Mouse (Mus musculus) adrenal gland, postnatal 4 days (tissue): Measurements from ENCODE around the gene Wfdc16. TPM values are rescaled to one million over a fixed set of nuclear protein-coding genes. Genes with fewer than 3 reads are reported as not detected.
"Not testable (repeated sequence)": the region's sequence is repeated elsewhere in the genome, so short reads cannot be mapped to it uniquely, and the experiment has no call there.

Experiments
- DNase-seq, 2 experiments: peaks; one replicate each; pipeline ENCODE4 v3.0.0; 2021 to 2022; ENCODE audit warnings: low spot score in 2 of 2, mixed read lengths in 2 of 2
- total RNA-seq, 2 experiments: library from RNA; stranded (reverse); gene quantifications; 2 replicates each; pipeline ENCODE4 v1.2.3; 2021

Wfdc16 gene
- total RNA-seq, 2 experiments from 2014 or later: not detected

DNA sequence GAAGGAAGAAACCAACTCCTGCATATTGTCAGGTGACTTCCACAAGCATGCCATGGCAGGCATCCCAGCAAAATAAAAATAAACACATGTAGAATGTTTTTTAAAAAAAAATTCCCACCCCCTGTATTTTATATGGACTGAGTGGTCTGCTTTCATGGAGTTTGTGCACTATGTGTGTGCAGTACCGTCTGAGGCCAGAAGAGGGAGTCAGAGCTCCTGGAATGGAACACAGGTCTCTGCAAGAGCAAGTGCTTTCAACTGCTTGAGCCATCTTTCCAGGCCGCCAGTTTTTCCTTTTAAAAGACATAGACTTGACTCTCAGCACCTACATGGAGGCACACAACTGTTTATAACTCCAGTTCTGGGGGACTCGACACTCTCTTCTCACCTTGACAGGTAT, 35.1 kb downstream of the Wfdc16 start:
- no peak for DNase-seq

DNA sequence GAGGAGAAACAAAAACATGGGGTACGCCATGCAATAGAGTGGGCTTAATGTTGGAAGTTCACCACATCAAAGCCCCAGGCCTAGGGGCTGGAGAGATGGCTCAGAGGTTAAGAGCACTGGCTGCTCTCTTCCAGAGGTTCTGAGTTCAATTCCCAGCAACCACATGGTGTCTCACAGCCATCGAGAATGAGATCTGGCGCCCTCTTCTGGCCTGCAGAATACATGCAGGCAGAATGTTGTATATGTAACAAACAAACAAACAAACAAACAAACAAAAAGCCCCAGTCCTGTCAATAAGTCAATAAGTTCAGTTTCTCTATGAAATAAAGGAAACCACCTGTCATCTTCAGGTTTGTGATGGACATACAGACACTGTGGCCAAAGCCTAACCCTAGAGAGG, 38.4 kb downstream of the Wfdc16 start:
- no peak for DNase-seq

DNA sequence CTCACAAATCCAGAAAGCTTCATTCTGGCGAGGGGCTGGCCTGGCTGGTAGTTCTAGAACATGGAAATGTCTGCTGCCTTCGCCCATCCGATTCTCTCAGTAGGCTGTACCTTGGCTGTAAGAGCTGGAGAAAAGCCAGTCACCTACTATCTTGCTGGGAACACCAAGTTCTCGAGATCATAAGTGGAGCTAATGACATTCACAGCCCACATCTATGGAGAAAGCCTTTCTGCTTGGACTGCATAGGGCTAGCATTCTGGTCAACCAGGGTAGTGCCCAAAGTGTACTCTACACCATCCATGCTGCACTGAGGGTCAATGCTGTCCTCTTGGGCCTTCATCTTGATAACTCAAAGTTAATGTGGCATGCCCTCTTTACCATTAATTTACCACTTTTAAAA, 45.1 kb downstream of the Wfdc16 start, which contains the start of gene Eppin:
Gene Eppin, minus strand, starts transcription at position 101 of the 400 bp plus-strand sequence.
- DNase-seq: no peak

DNA sequence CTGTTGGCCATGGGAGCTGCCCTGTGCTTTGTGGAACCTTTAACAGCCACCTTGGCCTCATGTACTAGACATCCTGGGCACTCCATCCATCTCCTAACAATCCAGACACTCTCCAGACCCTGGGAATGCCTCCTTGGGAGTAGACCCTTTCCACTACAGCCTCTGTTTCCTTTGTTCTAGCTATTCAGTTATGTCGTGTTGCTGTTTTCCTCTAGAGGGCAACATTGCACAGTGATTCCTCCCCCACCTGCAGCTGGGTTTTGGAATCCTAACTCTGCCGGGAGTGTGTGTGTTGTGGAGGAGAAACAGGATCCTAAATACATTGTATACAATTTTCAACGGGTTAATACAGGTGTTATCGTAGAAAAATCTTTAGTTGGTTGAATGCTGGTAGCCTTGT, 46.6 kb downstream of the Wfdc16 start:
- no peak for DNase-seq

DNA sequence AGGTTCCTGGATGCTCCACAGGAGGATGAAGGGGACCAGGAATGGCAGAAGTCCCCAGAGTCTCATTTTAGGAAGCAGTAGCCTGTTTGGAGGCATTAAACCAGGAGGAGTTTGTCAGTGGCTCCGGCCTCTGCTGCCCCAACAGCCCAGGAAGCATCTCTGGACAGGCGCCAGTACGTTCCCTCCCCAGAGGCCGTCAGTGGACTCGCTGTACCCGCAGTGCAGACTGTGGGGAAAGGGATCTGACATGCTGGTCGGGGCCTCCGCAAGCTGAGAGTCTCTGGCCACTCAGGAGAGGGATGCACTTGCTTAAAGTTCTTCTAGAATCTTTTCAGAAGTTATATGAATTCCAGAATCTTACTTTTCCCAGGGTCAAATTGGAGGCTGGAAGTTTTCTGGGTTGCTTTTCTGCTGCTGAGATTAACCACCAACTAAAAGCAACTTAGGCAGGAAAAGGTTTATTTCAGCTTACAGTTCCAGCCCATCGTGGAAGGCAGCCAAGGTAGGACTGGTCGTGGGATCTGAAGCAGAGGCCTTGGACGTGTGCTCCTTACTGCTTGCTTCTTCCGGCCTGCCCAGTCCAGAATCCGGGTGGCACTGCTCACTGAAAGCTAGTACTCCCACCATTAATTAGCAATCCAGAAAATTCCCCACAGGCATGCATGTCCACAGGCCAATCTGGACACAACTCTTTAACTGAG, 53.4 kb downstream of the Wfdc16 start, which contains the start of gene Wfdc6a:
Gene Wfdc6a, minus strand, starts transcription at position 423 of the 701 bp plus-strand sequence.
- not testable (repeated sequence) for DNase-seq

Other genes starting within 250 kb of the Wfdc16 start
- 1 to 10 TPM; 7.8 to 9.0 TPM for gene Slpi, start 249.7 kb downstream of the Wfdc16 start, total RNA-seq
- 10 to 100 TPM in 1 of 2 experiments, under 1 TPM in 1; 0.14 to 14.6 TPM for gene Rbpjl, start 235.7 kb downstream of the Wfdc16 start, total RNA-seq
- gene Matn4, start 233.6 kb downstream of the Wfdc16 start, total RNA-seq: 1 to 10 TPM; 4.7 to 4.9 TPM
- gene Sdc4, start 194.9 kb downstream of the Wfdc16 start, total RNA-seq: 10 to 100 TPM; 75.2 to 93.9 TPM
- gene Sys1, start 181.8 kb downstream of the Wfdc16 start, total RNA-seq: 10 to 100 TPM; 34.7 to 35.0 TPM
- 1 to 10 TPM in 1 of 2 experiments, under 1 TPM in 1; 0.48 to 3.0 TPM for gene Gm20458, start 177.8 kb downstream of the Wfdc16 start, total RNA-seq
- gene Trp53tg5, start 165.1 kb downstream of the Wfdc16 start, total RNA-seq: not detected
- gene Dbndd2, start 152.7 kb downstream of the Wfdc16 start, total RNA-seq: 10 to 100 TPM; 10.9 to 17.1 TPM
- 100 to 1,000 TPM; 133 to 134 TPM for gene Pigt, start 141.3 kb downstream of the Wfdc16 start, total RNA-seq
- 10 to 100 TPM in 1 of 2 experiments, 1 to 10 TPM in 1; 1.9 to 49.1 TPM for gene Wfdc2, start 76.4 kb downstream of the Wfdc16 start, total RNA-seq
- not detected for gene Spint3, start 65.3 kb downstream of the Wfdc16 start, total RNA-seq
- 1 to 10 TPM in 1 of 2 experiments, under 1 TPM in 1; 0.48 to 1.2 TPM for gene Wfdc6a, start 53.3 kb downstream of the Wfdc16 start, total RNA-seq
- gene Eppin, start 45.2 kb downstream of the Wfdc16 start, total RNA-seq: not detected
- not detected for gene Wfdc6b, start 25.3 kb downstream of the Wfdc16 start, total RNA-seq
- gene Wfdc8, start 25.2 kb downstream of the Wfdc16 start, total RNA-seq: under 1 TPM; 0.20 to 0.39 TPM
- gene Wfdc10, start 17.2 kb upstream of the Wfdc16 start, total RNA-seq: under 1 TPM in 1 of 2 experiments, not detected in 1; 0.76 TPM
- gene Wfdc9, start 17.8 kb upstream of the Wfdc16 start, total RNA-seq: not detected
- gene Wfdc11, start 35.3 kb upstream of the Wfdc16 start, total RNA-seq: not detected
- not detected for gene Wfdc13, start 46.3 kb upstream of the Wfdc16 start, total RNA-seq
- not detected for gene Spint4, start 59.7 kb upstream of the Wfdc16 start, total RNA-seq
- gene Spint5, start 76.5 kb upstream of the Wfdc16 start, total RNA-seq: not detected
- gene Wfdc3, start 107.1 kb upstream of the Wfdc16 start, total RNA-seq: under 1 TPM; 0.90 to 0.92 TPM
- gene Dnttip1, start 107.2 kb upstream of the Wfdc16 start, total RNA-seq: 10 to 100 TPM; 50.1 to 54.2 TPM
- gene Ube2c, start 131.1 kb upstream of the Wfdc16 start, total RNA-seq: 10 to 100 TPM; 48.4 to 64.6 TPM
- gene Tnnc2, start 141.2 kb upstream of the Wfdc16 start, total RNA-seq: 100 to 1,000 TPM in 1 of 2 experiments, 10 to 100 TPM in 1; 94.0 to 231 TPM
- gene Snx21, start 147.0 kb upstream of the Wfdc16 start, total RNA-seq: 10 to 100 TPM; 40.5 to 42.9 TPM
- 10 to 100 TPM; 30.1 to 31.3 TPM for gene Acot8, start 166.1 kb upstream of the Wfdc16 start, total RNA-seq
- gene Zswim3, start 166.3 kb upstream of the Wfdc16 start, total RNA-seq: 1 to 10 TPM; 3.8 to 4.5 TPM
- gene Zswim1, start 183.9 kb upstream of the Wfdc16 start, total RNA-seq: 10 to 100 TPM; 10.7 to 11.0 TPM
- 1 to 10 TPM in 1 of 2 experiments, under 1 TPM in 1; 0.76 to 1.7 TPM for gene Spata25, start 189.7 kb upstream of the Wfdc16 start, total RNA-seq
- gene Ctsa, start 194.1 kb upstream of the Wfdc16 start, total RNA-seq: 100 to 1,000 TPM; 140 to 158 TPM
- gene Neurl2, start 194.7 kb upstream of the Wfdc16 start, total RNA-seq: 1 to 10 TPM; 5.4 to 7.4 TPM
- gene Pltp, start 218.9 kb upstream of the Wfdc16 start, total RNA-seq: 10 to 100 TPM; 25.7 to 28.9 TPM
- gene Pcif1, start 240.5 kb upstream of the Wfdc16 start, total RNA-seq: 10 to 100 TPM; 78.8 to 80.7 TPM